Mouse (Mus musculus) kidney, adult 9 months (tissue): ENCODE measurements around the gene Cacng5.

Experiments used
- DNase-seq: peaks from one replicate; pipeline ENCODE4 v3.0.0; 2022

Gene Cacng5

DNA sequence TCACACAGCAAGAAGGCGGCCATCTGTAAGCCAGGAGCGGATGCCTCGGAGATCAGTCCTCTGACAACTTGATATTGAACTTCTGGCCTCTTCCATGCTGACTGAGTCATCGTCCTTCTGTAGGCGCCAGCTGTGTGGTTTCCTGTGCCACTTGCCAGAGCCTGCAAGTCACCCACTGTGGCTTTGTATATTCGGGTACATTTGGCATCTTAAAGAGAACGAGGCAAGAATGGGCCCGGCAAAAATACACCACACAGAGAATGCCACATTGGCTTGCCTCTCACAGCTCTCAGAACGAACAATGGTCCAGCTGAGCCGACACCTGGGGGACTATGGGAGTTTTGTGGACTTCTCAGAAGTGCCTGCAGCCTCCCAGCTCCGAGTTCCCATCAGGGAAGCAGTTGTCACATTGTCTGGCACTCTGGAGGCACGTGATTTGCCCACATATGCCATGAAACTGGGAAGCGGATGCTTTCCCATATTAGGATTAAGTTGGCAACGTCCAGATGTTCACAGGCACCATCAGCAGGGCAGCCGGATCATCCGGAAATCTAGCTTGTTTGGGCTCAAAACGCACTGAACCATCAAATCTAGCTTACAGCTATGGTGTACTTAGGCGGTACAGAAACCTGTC lies 38.9 kb downstream of the Cacng5 start:
- DNase-seq, result no peak

DNA sequence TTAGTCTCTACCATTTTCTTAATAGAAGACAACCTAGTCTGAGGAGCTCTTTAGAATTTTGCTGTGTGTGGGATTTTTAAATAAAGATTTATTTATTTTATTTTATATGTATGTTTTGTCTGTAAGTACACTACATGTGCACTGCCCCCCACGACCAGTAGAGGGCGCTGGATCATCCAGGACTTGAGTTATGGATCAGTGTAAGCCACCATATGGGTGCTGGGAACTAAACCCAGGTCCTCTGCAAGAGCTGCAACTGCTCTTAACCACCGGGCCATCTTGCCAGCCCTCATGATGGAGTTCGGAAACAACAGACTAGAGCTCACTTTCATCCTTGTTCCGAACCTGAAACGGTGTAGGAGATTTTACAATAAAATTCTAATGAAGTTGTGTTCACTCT lies 42.1 kb downstream of the Cacng5 start:
- DNase-seq, result no peak

DNA sequence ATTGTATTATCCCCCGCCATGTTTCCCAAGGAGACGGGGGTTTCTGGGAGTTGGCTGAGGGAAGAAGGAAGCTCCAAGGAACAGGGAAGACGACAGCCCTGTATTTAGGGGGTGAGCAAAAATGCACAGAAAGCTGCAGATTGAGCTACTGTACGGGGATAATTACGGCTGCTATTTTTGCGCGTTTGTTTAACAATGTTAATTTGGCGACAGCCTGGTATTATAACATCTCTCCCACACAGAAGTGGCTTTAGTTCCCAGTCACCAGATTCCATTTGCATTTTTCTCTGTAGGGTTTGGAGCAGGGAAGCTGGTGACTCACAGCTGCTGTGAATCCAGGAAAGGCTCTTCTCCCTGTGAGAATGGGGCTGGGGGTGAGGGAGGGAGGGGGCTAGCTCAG lies 47.3 kb downstream of the Cacng5 start:
- no peak for DNase-seq

DNA sequence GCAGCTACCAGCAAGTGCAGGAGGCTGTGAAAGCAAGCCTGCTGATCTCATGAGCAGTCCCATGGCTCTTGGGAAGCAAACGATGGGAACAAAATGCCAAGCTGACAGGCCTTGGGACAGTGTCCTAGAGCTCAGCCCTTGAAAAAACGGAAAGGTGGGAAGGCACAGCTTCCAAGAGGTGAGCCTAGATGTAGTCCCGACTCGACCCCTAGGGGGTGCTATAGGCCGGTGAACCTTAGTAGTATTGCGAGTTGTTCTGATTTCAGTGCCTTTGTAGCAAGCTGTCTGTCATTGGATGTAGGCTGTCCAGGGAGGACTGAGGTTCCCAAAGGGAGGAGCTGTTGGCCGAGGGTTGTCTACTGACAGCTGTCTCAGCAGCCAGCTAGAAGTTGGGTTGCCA lies 49.7 kb downstream of the Cacng5 start:
- DNase-seq, result peak; percentile 66

DNA sequence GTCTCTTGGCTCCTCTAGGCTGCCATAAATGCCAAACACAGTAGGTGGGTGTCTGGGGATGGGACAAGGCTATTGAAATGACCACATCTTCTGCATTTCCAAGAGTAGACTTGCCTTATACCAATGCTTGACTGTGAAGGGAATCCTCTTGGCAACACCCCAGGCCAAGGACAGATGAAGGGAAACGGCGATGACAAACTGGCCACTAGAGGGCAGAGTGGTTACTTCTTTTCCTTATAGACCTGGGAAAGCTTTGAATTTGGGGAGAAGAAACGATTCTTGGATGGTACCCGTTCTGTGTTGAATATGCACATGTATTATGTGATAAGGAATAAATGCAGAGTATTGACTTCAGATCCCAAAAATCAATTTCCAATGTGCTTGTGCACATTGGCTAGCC lies 50.8 kb downstream of the Cacng5 start:
- peak; percentile 73 for DNase-seq

DNA sequence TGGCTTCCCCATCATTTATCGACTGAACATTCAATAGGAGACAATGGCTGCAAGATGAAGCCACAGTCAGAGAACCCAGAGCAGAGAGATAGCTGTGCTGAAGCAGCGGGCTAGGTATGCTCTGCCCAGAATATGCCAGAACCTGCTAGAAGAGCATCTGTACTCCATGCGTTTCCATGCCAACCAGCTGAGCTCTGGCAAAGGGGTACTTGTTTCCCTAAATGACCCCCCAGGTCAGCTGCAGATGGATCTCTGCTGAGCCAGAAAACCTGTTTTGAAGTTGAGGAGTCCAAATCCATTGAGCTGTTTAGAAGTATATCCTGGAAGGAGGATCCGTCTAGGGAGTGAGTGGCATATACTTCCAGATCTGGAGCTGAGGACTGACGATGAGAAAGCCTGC lies 53.1 kb downstream of the Cacng5 start:
- DNase-seq, result no peak

DNA sequence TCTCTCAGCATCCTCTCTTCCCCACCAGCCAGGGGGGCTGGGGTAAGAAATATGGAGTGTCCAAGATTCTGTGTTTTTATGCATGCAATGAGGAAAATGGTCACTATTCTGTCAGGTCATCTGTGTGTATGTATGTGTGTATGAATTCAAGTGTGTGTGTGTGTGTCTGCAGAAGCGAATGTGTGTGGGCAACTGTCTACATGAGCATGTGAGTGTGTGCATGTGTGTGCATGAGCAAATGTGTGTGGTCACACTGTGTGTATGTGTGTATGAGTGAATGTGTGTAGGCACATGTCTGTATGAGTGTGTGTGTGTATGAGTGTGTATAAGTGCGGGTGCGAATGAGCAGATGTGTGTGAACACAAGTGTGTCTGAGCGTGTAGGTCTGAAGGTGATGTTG lies 55.0 kb downstream of the Cacng5 start:
- DNase-seq, result no peak

DNA sequence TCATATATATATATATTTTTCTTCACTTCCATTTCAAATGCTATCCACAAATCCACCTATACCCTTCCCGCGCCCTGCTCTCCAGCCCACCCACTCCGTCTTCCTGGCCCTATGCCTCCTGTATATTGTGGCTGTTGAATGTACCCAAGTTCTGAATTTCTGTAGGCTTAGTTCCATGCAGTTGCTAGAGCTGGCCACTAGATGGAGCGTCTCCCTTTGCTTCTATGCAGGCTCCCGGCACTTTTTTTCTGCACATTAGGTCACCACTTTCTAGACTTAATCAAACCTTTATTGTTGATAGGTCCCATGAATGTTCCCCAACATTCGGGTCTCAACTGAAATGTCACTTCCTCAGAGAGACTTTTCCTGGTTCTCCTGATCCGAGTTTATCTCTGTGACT lies 55.6 kb downstream of the Cacng5 start:
- DNase-seq, result peak; percentile 54

DNA sequence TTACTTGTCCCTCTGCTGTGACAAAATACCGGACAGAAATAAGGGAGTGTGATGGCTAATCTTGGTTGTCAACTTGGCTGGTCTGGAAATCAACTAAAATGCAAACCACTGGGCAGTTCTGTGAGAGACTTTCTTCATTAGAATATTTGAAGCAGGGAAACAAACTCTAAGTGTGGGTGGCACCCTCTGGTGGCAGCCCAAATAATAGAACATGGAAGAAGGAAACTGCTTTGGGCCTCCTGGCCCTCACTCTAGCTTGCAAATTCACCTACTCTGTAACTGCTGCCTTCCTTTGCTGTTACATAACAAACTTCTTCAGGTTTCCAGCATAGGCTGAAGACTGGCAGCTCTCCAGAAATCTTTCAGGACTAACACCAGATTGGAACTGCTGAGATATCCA lies 61.8 kb downstream of the Cacng5 start:
- DNase-seq, result peak; percentile 63

DNA sequence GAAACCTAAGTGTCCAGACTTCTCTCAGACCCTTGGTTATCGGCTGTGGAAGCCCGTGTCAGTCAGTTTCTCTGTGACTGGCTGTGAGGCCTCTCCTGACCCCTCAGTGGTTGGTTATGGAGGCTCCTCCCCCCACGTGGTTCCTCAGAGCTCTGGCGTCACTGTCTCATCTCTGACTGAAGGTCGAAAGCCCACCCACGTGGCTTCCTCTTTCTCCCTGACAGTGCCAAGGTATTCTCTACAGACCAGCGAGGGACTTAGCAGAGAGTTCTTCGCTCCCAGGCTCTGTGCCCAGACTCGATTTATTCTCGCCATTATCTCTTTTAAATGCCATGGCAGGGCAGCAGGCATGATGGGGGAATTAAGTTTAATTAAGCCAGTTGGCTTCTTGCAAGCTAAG lies 65.2 kb downstream of the Cacng5 start:
- DNase-seq, result no peak

DNA sequence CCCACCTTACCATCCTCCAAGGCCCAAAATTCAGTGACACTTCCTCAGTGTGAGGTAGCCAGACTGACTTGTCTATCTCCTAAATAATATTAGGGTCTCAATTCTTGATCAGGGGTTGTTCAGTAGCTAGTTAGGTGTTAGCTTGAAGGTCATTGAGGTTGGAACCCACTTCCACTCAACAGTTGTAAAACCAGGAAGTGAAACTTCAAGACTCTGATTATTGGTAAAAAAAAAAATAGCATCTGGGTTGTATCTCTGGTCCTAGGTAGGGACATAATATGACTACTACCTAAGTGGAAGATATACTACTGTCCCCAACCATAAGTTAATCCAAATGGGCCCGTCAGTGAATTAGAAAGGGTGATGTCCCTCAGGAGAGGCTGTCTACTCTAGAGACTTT lies 70.7 kb downstream of the Cacng5 start:
- DNase-seq, result no peak

DNA sequence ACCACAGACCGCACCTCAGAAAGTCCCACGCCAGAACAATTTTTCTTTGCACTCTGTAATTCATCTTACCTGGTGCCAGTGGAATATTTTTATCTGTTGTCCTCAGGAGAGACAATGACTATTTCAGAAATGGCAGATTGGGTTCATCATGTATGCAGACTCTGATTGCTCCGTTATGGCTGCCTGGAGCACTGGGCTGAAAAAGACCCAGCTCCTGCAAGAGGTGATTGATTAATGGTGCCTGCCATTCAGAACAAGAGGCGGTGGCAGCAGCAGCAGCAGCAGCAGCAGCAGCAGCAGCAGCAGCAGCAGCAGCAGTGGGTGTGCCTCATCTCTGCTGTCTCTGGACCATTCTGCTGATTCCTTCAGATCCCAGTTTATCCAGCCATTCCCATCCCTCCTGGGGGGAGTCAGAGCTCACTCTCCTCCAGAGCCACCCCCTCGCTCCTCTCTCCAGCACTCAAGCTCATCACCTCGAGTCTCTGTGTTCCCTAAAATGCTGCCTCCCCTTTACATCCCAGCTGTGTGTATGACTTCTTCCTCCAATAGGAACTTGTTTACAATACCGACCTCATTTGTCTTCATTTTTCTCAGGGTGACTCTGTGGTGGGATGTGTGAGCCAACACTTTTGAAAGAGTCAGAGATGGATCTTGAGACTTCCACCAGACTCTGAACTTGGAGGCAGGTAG lies 81.4 kb downstream of the Cacng5 start:
- DNase-seq, result no peak
